Mouse (Mus musculus): Measurements from ENCODE around the gene 2310039H08Rik.
"Not testable (repeated sequence)": the region's sequence is repeated elsewhere in the genome, so short reads cannot be mapped to it uniquely, and the experiment has no call there.

The 2310039H08Rik gene

GRCm38 (mm10) chr17:46763544-46763943 is 8.9 kb upstream of the 2310039H08Rik start, which contains the start of gene Ptcra:
Gene Ptcra (minus strand): TSS chr17:46763712.
- DNase-seq = peak; percentile 67 to 85

GRCm38 (mm10) chr17:46764916-46765315 is 7.5 kb upstream of the 2310039H08Rik start:
- DNase-seq = not testable (repeated sequence)

- DNase-seq = peak; percentile 78 to 89
These were observed 4.6 kb upstream of the 2310039H08Rik start for GRCm38 (mm10) chr17:46767868-46768267.

GRCm38 (mm10) chr17:46770546-46770945 is 1.9 kb upstream of the 2310039H08Rik start:
- DNase-seq = no peak

- DNase-seq = no peak
These were observed 1.4 kb upstream of the 2310039H08Rik start for GRCm38 (mm10) chr17:46771025-46771424.

GRCm38 (mm10) chr17:46771616-46772015 is 819 bp upstream of the 2310039H08Rik start:
- no peak for DNase-seq

GRCm38 (mm10) chr17:46772038-46772403 is 414 bp upstream of the 2310039H08Rik start:
- no peak for DNase-seq

GRCm38 (mm10) chr17:46773278-46774130 is 1.1 kb downstream of the 2310039H08Rik start:
- no peak for DNase-seq

- no peak for DNase-seq
These were observed 1.7 kb downstream of the 2310039H08Rik start for GRCm38 (mm10) chr17:46774131-46774472.

- no peak for DNase-seq
These were observed 2.6 kb downstream of the 2310039H08Rik start for GRCm38 (mm10) chr17:46775070-46775469.

GRCm38 (mm10) chr17:46776087-46776486 is 3.7 kb downstream of the 2310039H08Rik start:
- DNase-seq = no peak

- no peak for DNase-seq
These were observed 9.4 kb downstream of the 2310039H08Rik start for GRCm38 (mm10) chr17:46781876-46782275.

- peak; percentile 90 to 92 for DNase-seq
These were observed 10.1 kb downstream of the 2310039H08Rik start, which contains the start of gene Rpl7l1 for GRCm38 (mm10) chr17:46782341-46783221. Gene Rpl7l1 (minus strand): TSS chr17:46782672.

- DNase-seq = no peak
These were observed 10.8 kb downstream of the 2310039H08Rik start for GRCm38 (mm10) chr17:46783222-46783565.

GRCm38 (mm10) chr17:46786952-46787351 is 14.5 kb downstream of the 2310039H08Rik start:
- DNase-seq = no peak

GRCm38 (mm10) chr17:46787974-46788373 is 15.5 kb downstream of the 2310039H08Rik start:
- not testable (repeated sequence) for DNase-seq

- DNase-seq = no peak
These were observed 20.5 kb downstream of the 2310039H08Rik start for GRCm38 (mm10) chr17:46792963-46793362.

- DNase-seq = no peak
These were observed 24.3 kb downstream of the 2310039H08Rik start for GRCm38 (mm10) chr17:46796743-46797142.

GRCm38 (mm10) chr17:46797386-46797785 is 25.0 kb downstream of the 2310039H08Rik start:
- DNase-seq = no peak

- DNase-seq = no peak
These were observed 27.2 kb downstream of the 2310039H08Rik start for GRCm38 (mm10) chr17:46799680-46800079.

- DNase-seq = no peak
These were observed 29.3 kb downstream of the 2310039H08Rik start for GRCm38 (mm10) chr17:46801761-46802160.

GRCm38 (mm10) chr17:46808376-46808775 is 35.9 kb downstream of the 2310039H08Rik start:
- no peak for DNase-seq

- no peak for DNase-seq
These were observed 36.8 kb downstream of the 2310039H08Rik start for GRCm38 (mm10) chr17:46809131-46809830.
